Mouse (Mus musculus): Measurements from ENCODE around the gene Nxpe3. TPM values are rescaled to one million over a fixed set of nuclear protein-coding genes. Genes with fewer than 3 reads are reported as not detected.

Gene Nxpe3
- polyA plus RNA-seq, 1 experiment, result 1.3 TPM

DNA sequence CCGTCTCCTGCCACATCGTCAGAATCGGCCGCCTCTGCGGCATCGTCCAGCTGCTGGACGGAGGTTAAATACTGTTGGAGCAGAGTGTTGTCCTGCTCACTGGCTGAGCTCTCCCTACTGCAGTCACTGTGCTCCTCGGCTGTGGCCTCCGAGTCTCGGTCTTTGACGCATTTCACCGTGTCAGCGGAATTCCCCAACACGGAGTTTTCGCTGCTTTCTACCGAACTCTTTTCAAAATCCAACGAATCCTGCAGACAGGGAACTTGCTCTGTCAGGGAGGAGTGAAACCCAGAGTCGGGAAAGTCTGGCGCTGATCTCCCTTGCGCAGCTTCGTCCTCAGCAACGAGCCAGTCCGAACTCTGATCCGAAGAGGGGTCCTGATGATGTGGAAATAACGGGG lies 10.3 kb upstream of the Nxpe3 start:
- Histone ChIP-seq H3K79me2 (ENCODE audit: control insufficient read depth, insufficient read depth) (no peaks in the 10 kb centered on the region), H3K27me3 (ENCODE audit: control insufficient read depth, insufficient read depth, insufficient read length) (no peaks in the 10 kb centered on the region), H3ac (ENCODE audit: control insufficient read depth, insufficient read length, low read depth) (no peak overlapping the region), H3K79me3 (ENCODE audit: low read depth) (no peaks in the 10 kb centered on the region), H3K4me3 (ENCODE audit: insufficient read depth, poor library complexity, severe bottlenecking) (no peak overlapping the region), H3K36me3 (ENCODE audit: control insufficient read depth, insufficient read depth) (peaks cover 11% of the 10 kb centered on the region)
- no peak for TF ChIP-seq FOSL1 (IDR thresholded peaks at IDR 0.05; ENCODE audit: insufficient read depth, low read length, poor library complexity, severe bottlenecking)
- no peak for TF ChIP-seq CTCF (IDR thresholded peaks at IDR 0.05; ENCODE audit: control insufficient read depth, insufficient read depth, insufficient read length)
- TF ChIP-seq USF1 (IDR thresholded peaks at IDR 0.05; ENCODE audit: low read depth), result no peak
- no peak for TF ChIP-seq MAX (IDR thresholded peaks at IDR 0.05)
- no peak for TF ChIP-seq MYOG (IDR thresholded peaks at IDR 0.05; ENCODE audit: control insufficient read depth, extremely low read depth, insufficient read length)
- no peak for TF ChIP-seq CEBPB (IDR thresholded peaks at IDR 0.05; ENCODE audit: low read depth)
- TF ChIP-seq MYOD1 (IDR thresholded peaks at IDR 0.05; ENCODE audit: control insufficient read depth, insufficient read length, low read depth), result no peak

DNA sequence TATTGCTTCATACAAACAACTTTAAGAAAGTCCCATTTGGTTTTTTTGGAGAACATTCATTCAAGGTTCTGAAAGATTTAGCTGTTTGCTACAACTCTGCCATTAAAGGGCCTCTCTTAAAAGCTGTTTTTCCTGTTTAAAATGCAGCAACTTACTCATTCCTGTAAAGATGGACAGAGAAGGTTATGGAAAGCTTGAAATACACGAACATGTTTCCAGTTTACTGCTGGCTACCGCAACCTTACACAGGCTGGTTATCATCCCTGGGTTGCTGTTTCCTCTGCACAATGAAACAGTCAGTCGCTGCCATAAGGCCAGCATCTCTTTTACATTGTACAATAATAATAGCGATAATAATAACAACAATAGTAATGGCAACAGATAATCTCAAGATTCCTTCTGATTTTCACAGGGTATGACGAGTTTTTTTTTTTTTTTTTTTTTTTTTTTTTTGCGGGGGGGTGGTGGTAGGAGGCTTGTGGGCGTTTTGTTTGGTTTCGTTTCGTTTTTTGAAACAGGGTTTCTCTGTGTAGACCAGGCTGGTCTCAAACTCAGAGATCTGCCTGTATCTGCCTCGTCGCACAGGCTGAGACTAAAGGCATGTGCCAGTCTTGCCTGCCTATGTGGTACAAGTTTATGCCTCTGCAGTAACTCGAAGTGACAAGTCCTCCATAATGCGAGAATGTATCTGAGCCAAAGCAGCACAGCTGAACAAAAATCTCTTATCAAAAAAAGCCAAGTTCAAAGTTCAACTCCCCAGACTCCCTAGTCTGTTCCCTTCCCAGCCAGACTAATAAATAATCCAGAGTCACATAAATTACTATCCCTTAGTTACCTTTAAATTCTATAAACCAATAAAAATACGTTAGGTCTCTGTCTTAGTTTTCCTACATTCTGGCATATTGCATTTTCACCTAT lies 7.0 kb upstream of the Nxpe3 start:
- H3K27me3 ChIP-seq (ENCODE audit: control insufficient read depth, insufficient read depth, insufficient read length), result no peaks in the 10 kb centered on the region
- H3K79me3 ChIP-seq (ENCODE audit: low read depth), result no peaks in the 10 kb centered on the region
- H3K79me2 ChIP-seq (ENCODE audit: control insufficient read depth, insufficient read depth), result no peaks in the 10 kb centered on the region
- peaks cover 11% of the 10 kb centered on the region for H3K36me3 ChIP-seq (ENCODE audit: control insufficient read depth, insufficient read depth)
- no peak overlapping the region for H3ac ChIP-seq (ENCODE audit: control insufficient read depth, insufficient read length, low read depth)
- TF ChIP-seq MYOD1 (IDR thresholded peaks at IDR 0.05; ENCODE audit: control insufficient read depth, insufficient read length, low read depth) (no peak), MAX (IDR thresholded peaks at IDR 0.05) (no peak), USF1 (IDR thresholded peaks at IDR 0.05; ENCODE audit: low read depth) (no peak), MYOG (IDR thresholded peaks at IDR 0.05; ENCODE audit: control insufficient read depth, extremely low read depth, insufficient read length) (no peak), CEBPB (IDR thresholded peaks at IDR 0.05; ENCODE audit: low read depth) (no peak), CTCF (IDR thresholded peaks at IDR 0.05; ENCODE audit: control insufficient read depth, insufficient read depth, insufficient read length) (no peak), FOSL1 (IDR thresholded peaks at IDR 0.05; ENCODE audit: insufficient read depth, low read length, poor library complexity, severe bottlenecking) (no peak)
- H3K4me3 ChIP-seq (ENCODE audit: insufficient read depth, poor library complexity, severe bottlenecking), result no peak overlapping the region

DNA sequence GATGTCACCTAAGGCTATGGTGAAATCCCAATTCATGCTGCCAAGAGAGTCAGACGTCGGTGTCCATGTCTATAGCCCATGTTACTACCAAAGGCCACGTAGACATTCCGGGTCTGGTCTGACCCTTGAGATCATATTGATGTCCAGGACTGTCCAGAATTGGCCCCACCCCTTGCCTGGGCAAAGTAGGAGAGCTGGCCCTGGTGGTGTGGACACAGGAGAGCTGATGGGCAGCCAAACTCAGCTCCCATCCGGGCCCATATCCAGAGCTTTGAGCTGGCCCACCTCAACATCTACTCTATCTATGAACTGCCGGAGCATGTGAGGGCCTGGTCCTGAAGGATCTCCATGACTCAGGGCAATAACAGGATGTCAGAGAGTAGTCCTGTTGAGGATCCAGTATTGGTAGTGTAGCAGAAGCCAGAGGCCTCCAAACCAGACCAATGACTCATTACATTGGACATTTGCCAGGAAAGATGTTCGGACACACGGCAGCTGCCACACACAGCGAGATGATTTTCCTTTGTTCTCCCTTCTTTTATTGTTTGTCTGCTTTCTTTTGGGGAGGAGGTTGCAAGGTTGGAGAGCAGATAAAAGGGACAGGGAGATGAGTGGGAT lies 3.4 kb upstream of the Nxpe3 start:
- peaks cover 4% of the 10 kb centered on the region for H3K36me3 ChIP-seq (ENCODE audit: control insufficient read depth, insufficient read depth)

DNA sequence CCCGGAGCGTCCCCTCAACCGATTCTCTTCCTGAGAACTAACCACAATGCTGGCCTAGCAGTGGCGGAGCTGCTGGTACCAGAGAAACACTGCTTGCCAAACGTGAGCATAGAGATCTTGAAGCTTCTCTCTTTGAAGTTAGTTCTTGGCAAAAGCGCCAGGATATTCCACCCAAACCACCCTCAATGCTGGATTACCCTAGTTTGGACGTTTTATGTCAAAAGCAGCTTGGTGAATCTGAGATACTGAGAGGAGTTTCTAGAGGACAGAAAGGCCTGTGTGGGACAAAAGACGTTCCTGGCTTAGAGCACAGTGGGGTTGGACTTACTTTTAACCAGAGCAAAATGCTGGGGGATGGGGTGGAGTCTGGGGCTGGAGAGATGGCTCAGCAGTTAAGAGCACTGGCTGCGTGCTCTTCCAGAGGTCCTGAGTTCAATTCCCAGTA lies 588 bp upstream of the Nxpe3 start:
- Histone ChIP-seq H3K4me3 (ENCODE audit: insufficient read depth, poor library complexity, severe bottlenecking) (peak overlapping the region; percentile 56), H3ac (ENCODE audit: control insufficient read depth, insufficient read length, low read depth) (peak overlapping the region; percentile 66), H3K27me3 (ENCODE audit: control insufficient read depth, insufficient read depth, insufficient read length) (no peaks in the 10 kb centered on the region), H3K36me3 (ENCODE audit: control insufficient read depth, insufficient read depth) (peaks cover under 1% of the 10 kb centered on the region), H3K79me3 (ENCODE audit: low read depth) (peaks cover 3% of the 10 kb centered on the region), H3K79me2 (ENCODE audit: control insufficient read depth, insufficient read depth) (peaks cover 26% of the 10 kb centered on the region)
- TF ChIP-seq MAX (IDR thresholded peaks at IDR 0.05), result no peak

More for the DNA sequence above, 3.4 kb upstream of the Nxpe3 start:
- Histone ChIP-seq H3K27me3 (ENCODE audit: control insufficient read depth, insufficient read depth, insufficient read length) (no peaks in the 10 kb centered on the region), H3K79me3 (ENCODE audit: low read depth) (peaks cover 3% of the 10 kb centered on the region), H3ac (ENCODE audit: control insufficient read depth, insufficient read length, low read depth) (no peak overlapping the region), H3K79me2 (ENCODE audit: control insufficient read depth, insufficient read depth) (peaks cover 14% of the 10 kb centered on the region), H3K4me3 (ENCODE audit: insufficient read depth, poor library complexity, severe bottlenecking) (no peak overlapping the region)
- TF ChIP-seq USF1 (IDR thresholded peaks at IDR 0.05; ENCODE audit: low read depth), result no peak
- TF ChIP-seq MYOD1 (IDR thresholded peaks at IDR 0.05; ENCODE audit: control insufficient read depth, insufficient read length, low read depth), result peak; percentile 43
- TF ChIP-seq MAX (IDR thresholded peaks at IDR 0.05), result peak; percentile 70
- TF ChIP-seq FOSL1 (IDR thresholded peaks at IDR 0.05; ENCODE audit: insufficient read depth, low read length, poor library complexity, severe bottlenecking), result peak; percentile 32

DNA sequence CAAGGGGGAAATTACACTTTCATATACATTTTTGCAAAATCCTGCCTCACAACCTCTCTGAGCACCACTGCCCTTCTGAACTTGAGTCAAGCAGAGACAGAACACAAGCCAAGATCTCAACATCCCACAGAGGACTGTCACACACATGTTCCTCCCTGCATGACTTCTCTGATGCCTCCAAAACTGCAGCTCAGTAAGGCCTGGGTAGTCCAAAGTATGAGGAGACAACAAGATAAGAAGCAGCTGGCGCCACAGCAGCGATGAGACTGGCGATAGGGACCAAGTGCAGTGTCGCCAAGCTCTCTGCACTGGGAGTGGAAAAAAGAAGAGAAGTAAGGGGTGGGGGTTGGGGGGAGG lies 571 bp downstream of the Nxpe3 start:
- Histone ChIP-seq H3K4me3 (ENCODE audit: insufficient read depth, poor library complexity, severe bottlenecking) (peak overlapping the region; percentile 56), H3K79me3 (ENCODE audit: low read depth) (peaks cover 3% of the 10 kb centered on the region), H3K79me2 (ENCODE audit: control insufficient read depth, insufficient read depth) (peaks cover 26% of the 10 kb centered on the region), H3K36me3 (ENCODE audit: control insufficient read depth, insufficient read depth) (peaks cover 3% of the 10 kb centered on the region), H3K27me3 (ENCODE audit: control insufficient read depth, insufficient read depth, insufficient read length) (no peaks in the 10 kb centered on the region), H3ac (ENCODE audit: control insufficient read depth, insufficient read length, low read depth) (peak overlapping the region; percentile 59)
- no peak for TF ChIP-seq MYOG (IDR thresholded peaks at IDR 0.05; ENCODE audit: control insufficient read depth, extremely low read depth, insufficient read length)
